Mouse (Mus musculus) forebrain, embryonic 16.5 days (tissue): ENCODE measurements around the gene Fn3krp. TPM values are rescaled to one million over a fixed set of nuclear protein-coding genes. Genes with fewer than 3 reads are reported as not detected.

Source experiments
- ATAC-seq: fragments of 200-750 bp; cut with Nextera tagmentation; 2 replicates; pipeline ENCODE4 v1.8.0; 2017; ENCODE audit warnings: mild to moderate bottlenecking, moderate library complexity
- H3K27ac ChIP-seq: fragments of 300-500 bp; sonication (generic); 2 replicates; pipeline ENCODE4 v1.5.1; 2014; ENCODE audit warnings: low read length, control low read depth
- H3K27me3 ChIP-seq: fragments of 300-500 bp; sonication (generic); replicated peaks from 2 replicates; pipeline ENCODE4 v1.6.1; 2014; ENCODE audit warnings: low read length; ENCODE audit not compliant: control insufficient read depth, insufficient read depth
- H3K36me3 ChIP-seq: fragments of 300-500 bp; sonication (generic); 2 replicates; pipeline ENCODE4 v1.6.1; 2014; ENCODE audit not compliant: control insufficient read depth, insufficient read depth
- H3K4me1 ChIP-seq: fragments of 300-500 bp; sonication (generic); replicated peaks from 2 replicates; pipeline ENCODE4 v1.6.1; 2014; ENCODE audit warnings: low read length; ENCODE audit not compliant: control insufficient read depth, insufficient read depth
- H3K4me2 ChIP-seq: fragments of 300-500 bp; sonication (generic); 2 replicates; pipeline ENCODE4 v1.6.1; 2014; ENCODE audit warnings: mild to moderate bottlenecking, low read length, control low read depth
- H3K4me3 ChIP-seq: fragments of 300-500 bp; sonication (generic); replicated peaks from 2 replicates; pipeline ENCODE4 v1.5.1; 2014; ENCODE audit warnings: mild to moderate bottlenecking, low read length, control low read depth
- H3K9ac ChIP-seq: fragments of 300-500 bp; sonication (generic); replicated peaks from 2 replicates; pipeline ENCODE4 v1.6.1; 2014; ENCODE audit warnings: low read depth, low read length, control low read depth
- H3K9me3 ChIP-seq: fragments of 300-500 bp; sonication (generic); 2 replicates; pipeline ENCODE4 v1.6.1; 2016; ENCODE audit warnings: low read length; ENCODE audit not compliant: control insufficient read depth
- WGBS: fragments of 180-500 bp; shearing (Covaris S2); extraction: QIAGEN DNeasy Blood & Tissue Kit; methylation state at CpG from one replicate; pipeline ENCODE4 v1.1.7; 2014; 5-methylcytosine and 5-hydroxymethylcytosine counted together
- polyA plus RNA-seq: library from polyadenylated mRNA; unstranded; fragments of >200 nt; fragmentation: Nextera tagmentation; extraction: Ambion mirVana; gene quantifications from 2 replicates; pipeline ENCODE4 v1.2.1, GENCODE M21; 2015

Gene Fn3krp
- polyA plus RNA-seq = 7.8 and 10.1 TPM in 2 replicates

DNA sequence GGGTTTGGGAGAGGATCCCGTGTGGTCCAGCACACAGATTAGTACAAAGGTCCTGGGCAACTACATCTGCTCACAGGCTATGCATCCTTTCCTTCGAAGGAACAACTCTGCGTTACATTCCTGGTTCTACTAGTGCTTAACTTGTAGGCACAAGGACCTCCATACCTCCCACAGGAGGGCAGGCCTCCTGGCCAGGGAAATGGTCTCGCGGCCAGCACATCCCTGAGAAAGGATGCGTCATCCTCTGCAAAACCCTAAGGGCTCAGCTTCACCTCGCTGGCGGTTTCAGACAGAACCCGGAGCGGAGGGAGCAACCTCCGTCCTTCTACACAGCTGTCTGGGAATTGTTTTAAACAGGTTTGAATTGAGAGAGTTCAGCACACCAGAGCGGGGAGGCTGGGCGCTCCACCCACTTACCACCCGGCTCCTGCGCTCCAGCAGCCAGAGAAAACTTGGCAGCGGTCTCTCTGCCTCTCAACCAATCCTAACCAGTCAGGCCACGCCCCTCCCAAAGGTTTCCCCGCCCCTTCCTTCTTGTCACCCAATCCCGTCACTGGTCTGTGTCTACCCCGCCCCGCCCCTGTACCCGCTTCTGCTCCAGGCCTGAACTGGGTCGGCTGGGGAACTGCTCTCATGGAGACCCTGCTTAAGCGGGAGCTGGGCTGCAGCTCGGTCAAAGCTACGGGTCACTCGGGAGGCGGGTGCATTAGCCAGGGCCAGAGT lies at the start of gene Fn3krp:
Fn3krp (plus strand) TSS at position 572 of the 723 bp plus-strand sequence.
- Histone ChIP-seq H3K36me3 (no peaks in the 10 kb centered on the region), H3K4me1 (peaks cover 11% of the 10 kb centered on the region), H3K4me3 (peak within 1 kb of the TSS; percentile 51), H3K27me3 (no peaks in the 10 kb centered on the region), H3K9me3 (no peaks in the 10 kb centered on the region), H3K27ac (0 out of 2 replicates have a peak within 1 kb of the TSS, but pooled peaks have one; percentile 25), H3K4me2 (peak within 1 kb of the TSS; percentile 87), H3K9ac (peak within 1 kb of the TSS; percentile 68)
- ATAC-seq = peak; percentile 100
- WGBS = under 1% methylated on average over 28 of the region's 28 CpGs

DNA sequence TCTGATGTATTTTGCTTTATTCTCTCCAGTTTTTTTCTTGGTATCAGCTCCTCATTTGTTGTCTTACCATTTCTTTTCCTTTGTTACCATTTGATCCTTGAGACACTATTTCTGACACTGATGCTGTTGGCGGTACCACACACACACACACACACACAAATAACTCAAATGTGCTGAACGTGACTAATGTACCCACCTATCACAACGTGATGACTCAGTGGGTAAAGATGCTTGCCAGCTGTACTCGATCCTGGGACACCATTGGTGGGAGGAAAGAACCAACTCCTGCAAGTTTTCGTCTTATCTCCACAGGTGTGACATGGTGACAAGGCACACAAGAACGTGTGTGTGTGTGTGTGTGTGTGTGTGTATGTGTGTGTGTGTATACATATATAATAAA lies 47.9 kb upstream of the Fn3krp start:
- no peaks in the 10 kb centered on the region for H3K36me3 ChIP-seq
- H3K4me3 ChIP-seq = no peak overlapping the region
- WGBS = 75% methylated on average over 6 of the region's 6 CpGs
- no peak overlapping the region for H3K9ac ChIP-seq
- H3K27ac ChIP-seq = no peak overlapping the region
- no peak for ATAC-seq
- no peaks in the 10 kb centered on the region for H3K9me3 ChIP-seq
- H3K4me1 ChIP-seq = no peaks in the 10 kb centered on the region
- H3K27me3 ChIP-seq = no peaks in the 10 kb centered on the region
- no peak overlapping the region for H3K4me2 ChIP-seq

DNA sequence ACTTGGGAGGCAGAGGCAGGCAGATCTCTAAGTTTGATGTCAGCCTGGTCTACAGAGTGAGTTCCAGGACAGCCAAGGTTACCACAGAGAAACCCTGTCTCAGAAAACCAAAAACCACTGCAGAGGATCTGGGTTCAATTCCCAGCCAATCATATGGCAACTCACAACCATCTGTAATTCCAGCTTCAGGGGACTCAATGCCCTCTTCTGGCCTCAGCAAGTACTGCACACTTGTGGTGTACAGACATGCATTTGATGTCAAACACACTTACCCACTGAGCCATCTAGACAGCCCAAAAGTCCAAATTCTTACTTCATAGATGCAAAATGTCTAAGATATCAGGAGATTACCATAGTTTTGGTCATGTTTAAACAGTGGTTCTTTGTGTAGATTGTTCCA lies 42.6 kb upstream of the Fn3krp start:
- Histone ChIP-seq H3K4me3 (no peak overlapping the region), H3K9ac (no peak overlapping the region), H3K27ac (no peak overlapping the region), H3K4me2 (no peak overlapping the region), H3K4me1 (no peaks in the 10 kb centered on the region), H3K9me3 (0 out of 2 replicates have a peak, but pooled peaks cover 3% of the 10 kb centered on the region), H3K27me3 (no peaks in the 10 kb centered on the region), H3K36me3 (no peaks in the 10 kb centered on the region)
- ATAC-seq = no peak

DNA sequence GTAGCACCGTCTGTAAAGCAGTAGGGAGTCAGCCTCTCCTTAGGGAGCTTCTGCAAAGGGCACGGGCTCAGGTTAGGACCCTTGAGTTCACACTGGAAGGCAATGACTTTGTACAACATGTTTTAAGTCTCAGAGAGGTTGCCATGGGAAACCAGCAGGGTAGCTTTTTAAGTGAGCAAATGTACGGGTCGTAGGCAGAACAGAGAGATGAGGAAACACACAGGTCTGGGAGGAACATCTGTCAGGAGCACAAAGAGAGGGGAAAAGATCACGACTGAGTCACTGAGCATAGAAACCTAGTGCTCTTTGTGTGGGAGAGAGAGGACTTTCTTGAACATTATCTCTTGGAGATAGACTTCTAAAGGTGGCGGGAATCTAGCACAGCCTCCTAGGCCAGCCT lies 40.9 kb upstream of the Fn3krp start:
- 0 out of 2 replicates have a peak, but pooled peaks cover 3% of the 10 kb centered on the region for H3K9me3 ChIP-seq
- no peaks in the 10 kb centered on the region for H3K27me3 ChIP-seq
- WGBS = 42% methylated on average over 6 of the region's 6 CpGs
- ATAC-seq = no peak
- H3K36me3 ChIP-seq = no peaks in the 10 kb centered on the region
- H3K9ac ChIP-seq = no peak overlapping the region
- H3K4me1 ChIP-seq = no peaks in the 10 kb centered on the region
- no peak overlapping the region for H3K4me3 ChIP-seq
- H3K27ac ChIP-seq = no peak overlapping the region
- H3K4me2 ChIP-seq = no peak overlapping the region

DNA sequence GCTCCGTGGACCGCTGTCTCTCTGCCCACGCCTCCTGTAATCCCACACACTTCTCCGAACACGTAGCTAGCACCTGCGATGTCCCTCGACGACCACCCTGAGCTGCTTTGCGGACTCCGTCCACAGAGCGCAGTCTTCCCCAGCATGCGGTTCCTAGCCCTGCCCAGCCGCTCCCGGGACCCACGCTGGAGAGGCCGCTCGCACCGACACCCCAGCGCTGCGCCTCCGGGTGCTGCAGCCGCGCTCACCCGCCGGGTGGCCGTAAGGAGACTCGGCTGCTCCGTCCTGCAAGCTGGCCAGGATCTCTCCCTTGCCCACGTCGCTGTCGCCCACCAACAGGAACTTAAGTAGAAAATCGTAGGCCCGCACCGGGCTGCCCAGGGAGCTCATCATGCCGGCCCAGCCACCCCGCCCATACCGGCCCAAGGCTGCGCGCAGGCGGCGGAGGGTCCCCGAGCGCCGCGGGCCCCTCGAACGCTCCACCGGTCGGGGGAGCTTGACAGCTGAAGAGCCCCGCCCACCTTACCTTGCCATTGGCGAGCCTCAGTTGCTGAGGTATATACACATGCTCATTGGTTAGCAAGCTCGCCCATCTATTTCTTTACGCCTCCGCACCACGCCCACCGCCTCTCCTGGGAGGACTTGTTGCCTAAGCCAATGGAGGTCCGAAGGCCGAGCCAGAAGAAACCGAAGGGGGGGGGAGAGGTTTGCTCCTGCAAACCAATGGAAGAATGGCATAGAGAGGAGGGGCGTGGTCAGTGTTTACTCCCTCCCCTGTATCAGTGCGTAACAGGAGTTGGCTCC lies 33.2 kb upstream of the Fn3krp start, which contains the start of gene Rab40b:
Rab40b (minus strand) TSS at position 502 of the 804 bp plus-strand sequence.
- H3K9ac ChIP-seq = peak within 1 kb of the TSS; percentile 75
- H3K4me2 ChIP-seq = peak within 1 kb of the TSS; percentile 91
- peak within 1 kb of the TSS; percentile 44 for H3K27ac ChIP-seq
- H3K9me3 ChIP-seq = no peaks in the 10 kb centered on the region
- no peaks in the 10 kb centered on the region for H3K36me3 ChIP-seq
- ATAC-seq = peak; percentile 99
- peaks cover 11% of the 10 kb centered on the region for H3K4me1 ChIP-seq
- H3K4me3 ChIP-seq = peak within 1 kb of the TSS; percentile 76
- H3K27me3 ChIP-seq = peaks cover 4% of the 10 kb centered on the region
- 1% methylated on average over 61 of the region's 61 CpGs for WGBS

DNA sequence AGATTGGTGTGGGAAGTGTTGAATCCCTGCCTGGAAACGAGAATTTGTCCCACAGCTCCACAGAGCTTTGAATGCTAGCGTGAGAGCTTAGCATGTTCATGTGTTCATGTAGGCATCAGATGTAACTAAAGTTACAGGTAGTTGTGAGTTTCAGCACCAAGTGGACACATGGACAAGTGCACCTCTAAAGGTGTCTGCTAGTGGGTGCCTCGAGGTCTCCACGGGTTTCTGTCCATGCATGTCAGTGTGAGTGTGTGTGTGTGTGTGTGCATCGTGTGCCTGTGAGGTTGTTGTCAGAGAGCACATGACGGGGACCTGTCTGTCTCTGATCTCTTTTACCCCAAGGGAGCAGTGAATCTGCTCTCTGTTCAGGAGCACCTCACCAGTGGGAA lies 32.7 kb upstream of the Fn3krp start:
- no peak overlapping the region for H3K27ac ChIP-seq
- peaks cover 11% of the 10 kb centered on the region for H3K4me1 ChIP-seq
- H3K36me3 ChIP-seq = no peaks in the 10 kb centered on the region
- peak overlapping the region; percentile 76 for H3K4me3 ChIP-seq
- 4% methylated on average over 6 of the region's 6 CpGs for WGBS
- H3K27me3 ChIP-seq = peaks cover 4% of the 10 kb centered on the region
- no peaks in the 10 kb centered on the region for H3K9me3 ChIP-seq
- no peak for ATAC-seq
- H3K9ac ChIP-seq = no peak overlapping the region
- H3K4me2 ChIP-seq = peak overlapping the region; percentile 91

DNA sequence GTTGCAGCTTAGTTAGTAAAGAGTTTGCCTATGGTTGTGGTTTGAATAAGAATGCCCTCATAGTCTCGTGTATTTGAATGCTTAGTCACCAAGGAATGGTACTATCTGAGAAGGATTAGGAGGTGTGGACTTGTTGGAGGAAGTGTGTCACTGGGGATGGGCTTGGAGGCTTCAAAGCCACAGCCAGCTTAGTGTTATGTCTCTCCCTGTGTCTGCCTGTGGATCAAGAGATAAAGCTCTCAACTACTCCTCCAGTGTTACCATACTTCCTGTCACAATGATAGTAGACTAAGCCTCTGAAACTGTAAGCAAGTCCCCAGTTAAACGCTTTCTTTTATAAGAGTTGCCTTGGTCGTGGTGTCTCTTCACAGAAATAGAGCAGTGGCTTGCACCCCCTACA lies 30.4 kb upstream of the Fn3krp start:
- H3K36me3 ChIP-seq = no peaks in the 10 kb centered on the region

DNA sequence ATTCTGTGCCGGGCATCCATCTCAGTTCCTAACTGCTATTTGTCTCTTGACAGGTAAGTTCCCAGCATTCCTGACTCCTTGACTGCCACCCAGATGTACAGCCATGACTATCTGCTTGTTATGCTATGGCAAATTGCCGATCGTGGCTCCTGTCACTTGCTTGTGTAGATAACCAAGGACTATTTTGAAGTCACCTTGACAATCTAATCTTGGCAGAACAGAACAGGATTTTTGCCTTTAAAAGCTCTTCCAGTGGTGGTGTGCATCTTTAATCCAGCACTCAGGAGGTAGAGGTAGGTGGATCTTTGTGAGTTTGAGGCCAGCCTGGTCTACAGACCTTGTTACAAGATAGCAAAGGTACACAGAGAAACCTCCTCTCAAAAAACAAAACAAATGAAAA lies 28.8 kb upstream of the Fn3krp start:
- 89% methylated on average over 3 of the region's 3 CpGs for WGBS
- Histone ChIP-seq H3K36me3 (no peaks in the 10 kb centered on the region), H3K27ac (no peak overlapping the region)

More for the DNA sequence above, 30.4 kb upstream of the Fn3krp start:
- Histone ChIP-seq H3K9me3 (no peaks in the 10 kb centered on the region), H3K4me2 (no peak overlapping the region), H3K9ac (no peak overlapping the region), H3K27ac (no peak overlapping the region), H3K27me3 (peaks cover 4% of the 10 kb centered on the region), H3K4me3 (no peak overlapping the region), H3K4me1 (peaks cover 11% of the 10 kb centered on the region)
- 64% methylated on average over 3 of the region's 3 CpGs for WGBS
- ATAC-seq = no peak

DNA sequence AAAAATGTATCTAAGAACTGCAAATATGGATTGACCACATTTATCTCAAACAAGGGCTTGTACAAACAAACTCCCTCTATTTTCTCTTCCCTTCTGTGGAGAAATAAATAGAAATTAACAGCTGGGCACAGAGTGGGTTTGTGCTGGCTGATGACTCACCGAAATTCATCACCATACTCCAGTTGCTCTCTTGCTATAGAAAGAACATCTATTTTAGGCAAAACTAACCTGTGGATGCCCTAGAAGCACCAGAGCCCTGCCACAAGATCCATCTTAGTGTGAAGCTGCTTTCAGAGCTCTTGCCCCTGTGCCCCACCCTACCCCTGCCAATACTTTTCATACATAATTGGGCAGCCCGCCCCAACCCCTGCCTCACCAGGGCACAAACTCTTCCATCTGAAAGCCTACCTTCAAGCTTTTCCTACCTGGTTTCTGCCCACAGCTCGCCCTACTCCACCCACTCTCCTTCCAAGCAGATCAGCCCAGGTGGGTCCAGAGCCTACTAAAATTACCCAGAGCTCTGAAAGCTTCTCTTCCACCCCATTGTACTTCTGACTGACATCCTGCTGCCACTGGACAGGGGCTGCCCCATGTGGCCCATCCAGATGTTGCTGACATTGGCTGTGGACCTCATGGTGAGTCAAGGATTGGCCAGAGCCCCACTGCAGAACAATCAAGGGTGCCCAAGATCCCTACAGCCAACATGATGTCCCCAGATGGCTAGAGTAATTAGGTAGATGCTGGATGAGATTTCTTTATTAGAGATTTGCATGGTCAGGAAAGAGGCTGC lies 13.6 kb upstream of the Fn3krp start:
- 81% methylated on average over 3 of the region's 3 CpGs for WGBS
- Histone ChIP-seq H3K27ac (no peak overlapping the region), H3K36me3 (no peaks in the 10 kb centered on the region), H3K9ac (no peak overlapping the region), H3K9me3 (no peaks in the 10 kb centered on the region), H3K4me1 (no peaks in the 10 kb centered on the region), H3K4me3 (no peak overlapping the region), H3K27me3 (no peaks in the 10 kb centered on the region), H3K4me2 (no peak overlapping the region)
- ATAC-seq = no peak

More for the DNA sequence above, 28.8 kb upstream of the Fn3krp start:
- Histone ChIP-seq H3K9ac (no peak overlapping the region), H3K4me3 (no peak overlapping the region), H3K4me2 (no peak overlapping the region), H3K9me3 (no peaks in the 10 kb centered on the region), H3K27me3 (no peaks in the 10 kb centered on the region; the same call in 1 of the 2 replicates), H3K4me1 (peaks cover 9% of the 10 kb centered on the region)
- no peak for ATAC-seq
